Mouse (Mus musculus): Measurements from ENCODE around the gene Vmn1r207-ps. TPM values are rescaled to one million over a fixed set of nuclear protein-coding genes. Genes with fewer than 3 reads are reported as not detected.

The Vmn1r207-ps gene
- polyA plus RNA-seq (2014; fragmentation: Illumina TruSeq; extraction: RNeasy Lipid Tissue Mini Kit (QIAGEN cat#74804); ENCODE audit: low read depth, low replicate concordance): not detected

GRCm38 (mm10) chr13:22729529-22729928, at the start of gene Vmn1r207-ps:
Gene Vmn1r207-ps (minus strand): TSS chr13:22729629.

GRCm38 (mm10) chr13:22777300-22777699, 47.9 kb upstream of the Vmn1r207-ps start, which contains the start of gene Vmn1r208:
Gene Vmn1r208 (minus strand): TSS chr13:22777400.

Other genes starting within 250 kb of the Vmn1r207-ps start
- not detected for gene Vmn1r202, start 224.2 kb downstream of the Vmn1r207-ps start, polyA plus RNA-seq (2014; fragmentation: Illumina TruSeq; extraction: RNeasy Lipid Tissue Mini Kit (QIAGEN cat#74804); ENCODE audit: low read depth, low replicate concordance)
- not detected for gene Vmn1r203, start 211.5 kb downstream of the Vmn1r207-ps start, polyA plus RNA-seq (2014; fragmentation: Illumina TruSeq; extraction: RNeasy Lipid Tissue Mini Kit (QIAGEN cat#74804); ENCODE audit: low read depth, low replicate concordance)
- not detected for gene Vmn1r204, start 176.4 kb downstream of the Vmn1r207-ps start, polyA plus RNA-seq (2014; fragmentation: Illumina TruSeq; extraction: RNeasy Lipid Tissue Mini Kit (QIAGEN cat#74804); ENCODE audit: low read depth, low replicate concordance)
- not detected for gene Vmn1r205, start 136.6 kb downstream of the Vmn1r207-ps start, polyA plus RNA-seq (2014; fragmentation: Illumina TruSeq; extraction: RNeasy Lipid Tissue Mini Kit (QIAGEN cat#74804); ENCODE audit: low read depth, low replicate concordance)
- gene Vmn1r206, start 105.4 kb downstream of the Vmn1r207-ps start, polyA plus RNA-seq (2014; fragmentation: Illumina TruSeq; extraction: RNeasy Lipid Tissue Mini Kit (QIAGEN cat#74804); ENCODE audit: low read depth, low replicate concordance): not detected
- gene Vmn1r208, start 47.8 kb upstream of the Vmn1r207-ps start, polyA plus RNA-seq (2014; fragmentation: Illumina TruSeq; extraction: RNeasy Lipid Tissue Mini Kit (QIAGEN cat#74804); ENCODE audit: low read depth, low replicate concordance): not detected
- not detected for gene Vmn1r209, start 80.1 kb upstream of the Vmn1r207-ps start, polyA plus RNA-seq (2014; fragmentation: Illumina TruSeq; extraction: RNeasy Lipid Tissue Mini Kit (QIAGEN cat#74804); ENCODE audit: low read depth, low replicate concordance)
- not detected for gene Vmn1r210, start 101.7 kb upstream of the Vmn1r207-ps start, polyA plus RNA-seq (2014; fragmentation: Illumina TruSeq; extraction: RNeasy Lipid Tissue Mini Kit (QIAGEN cat#74804); ENCODE audit: low read depth, low replicate concordance)
- gene Vmn1r211, start 127.9 kb upstream of the Vmn1r207-ps start, polyA plus RNA-seq (2014; fragmentation: Illumina TruSeq; extraction: RNeasy Lipid Tissue Mini Kit (QIAGEN cat#74804); ENCODE audit: low read depth, low replicate concordance): not detected
- not detected for gene Vmn1r212, start 154.6 kb upstream of the Vmn1r207-ps start, polyA plus RNA-seq (2014; fragmentation: Illumina TruSeq; extraction: RNeasy Lipid Tissue Mini Kit (QIAGEN cat#74804); ENCODE audit: low read depth, low replicate concordance)

Measured in adrenal gland, adult 10 weeks (tissue).